In genomic region chr10:54993641-54994040, GRCm38 (mm10) we compare ENCODE assay signal across 12 mouse cellular contexts.
"Had no signal": no experiment of that assay in that cellular context is flagged by ENCODE, and none has a peak within 500 bp of the region (broad histone marks: within the 10 kb centered on the region; RNA-seq: fewer than 3 reads in every experiment).

No protein-coding gene starts in this region.

- DNase-seq: kidney, adult 2 months; kidney, postnatal 25 days; layer of hippocampus, adult 9-11 months; liver; lung, adult 18-20 months; lung, postnatal 10 days; lung, postnatal 36 days; retina, postnatal 1 day; right cerebral cortex, postnatal 25 days; thymus, adult 2 months; thymus, postnatal 14 days; thymus, postnatal 4 days had no signal
